In the genomic region with DNA sequence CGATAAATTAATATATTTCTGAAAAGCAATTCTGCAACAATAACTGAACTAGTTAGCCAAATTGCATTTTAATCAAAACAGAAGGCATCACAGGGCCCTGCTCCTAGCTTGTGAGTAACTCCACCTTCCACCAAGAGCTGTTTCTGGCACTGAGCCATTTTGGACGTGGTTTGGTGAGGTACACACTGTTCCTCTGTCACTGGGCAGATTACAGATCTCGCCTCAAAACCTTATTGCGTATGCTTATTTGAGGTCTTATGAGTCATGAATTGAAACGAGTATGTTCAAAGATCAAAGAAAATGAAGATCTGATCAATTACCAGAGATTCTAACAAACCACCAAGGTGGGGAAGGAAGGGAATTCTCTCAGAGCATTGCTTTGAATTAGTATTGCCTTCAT, we compare ENCODE assay signal across 19 mouse cellular contexts. TPM values are rescaled to one million over a fixed set of nuclear protein-coding genes. Genes with fewer than 3 reads are reported as not detected.
DNase-seq lines count a peak whose midpoint lies in the region; ATAC-seq lines count a peak whose summit lies in the region.
"Had no signal": no experiment of that assay in that cellular context is flagged by ENCODE, and none has a peak within 500 bp of the region (broad histone marks: within the 10 kb centered on the region; RNA-seq: fewer than 3 reads in every experiment).

No protein-coding gene starts in this region.

- ATAC-seq in megakaryocyte progenitor cell, adult 5-6 weeks (replicated peaks; ENCODE audit: poor library complexity) = peak; percentile 74
- no peak for ATAC-seq in erythroblast, adult 5-6 weeks (replicated peaks; ENCODE audit: low FRiP score, poor library complexity, severe bottlenecking)
- ATAC-seq: forebrain, embryonic 14.5 days; hindbrain, postnatal 0 days; midbrain, embryonic 13.5 days had no signal

- DNase-seq in heart, adult 11 months = peak; percentile 25
- no peak for DNase-seq in heart, postnatal 14 days
- DNase-seq in 416B (ENCODE audit: low read depth) = peak; percentile 72
- peak; percentile 76 for DNase-seq in T-cell, adult 2 months (ENCODE audit: low spot score)
- DNase-seq in heart, postnatal 25 days (ENCODE audit: low spot score) = no peak
- no peak for DNase-seq in layer of hippocampus, postnatal 10 days (ENCODE audit: low spot score in 2 of 2)
- DNase-seq: cerebellum, adult 9-11 months; gastrocnemius, postnatal 14 days; heart, adult 2 months; kidney, adult 18-20 months; kidney, postnatal 25 days; lung, adult 18-20 months; right cerebral cortex, postnatal 25 days; thymus, postnatal 36 days had no signal

- intact Hi-C loops in heart, postnatal 14 days (cut with DNase I) = no loop called here
- intact Hi-C loops in heart, postnatal 25 days (cut with DNase I) = no loop called here

RNA-seq across cellular contexts. Expression of a gene that starts 22.5 kb away (rescaled TPM):
- 1 to 10 TPM; 3.9 to 4.7 TPM for total RNA-seq in heart, postnatal 14 days (2021)
- 0.10 TPM in 1 of 2 replicates, not detected in the other for total RNA-seq in megakaryocyte progenitor cell, adult 5-6 weeks (2015)
- total RNA-seq in megakaryocyte progenitor cell, adult 5-6 weeks (2017) = 0.17 TPM in 1 of 2 replicates, not detected in the other
- 0.21 and 3.1 TPM in 2 replicates for total RNA-seq in erythroblast, adult 5-6 weeks (2015; ENCODE audit: low replicate concordance)
- 0.28 and 0.51 TPM in 2 replicates for total RNA-seq in erythroblast, adult 5-6 weeks (2017; ENCODE audit: low replicate concordance)
- total RNA-seq in heart, postnatal 25 days (2021) = 1 to 10 TPM; 2.8 to 2.9 TPM
- 10 to 100 TPM; 57.0 to 61.7 TPM for total RNA-seq in layer of hippocampus, postnatal 10 days (2021)

Comparison
In these comparisons a context has a peak if more than half of its experiments do, and no peak if none do; other contexts are left out.
1. DNase-seq: peak in heart, adult 11 months (single experiment), 416B (single experiment) and T-cell, adult 2 months (single experiment); none in heart, postnatal 14 days (0 of 2), heart, postnatal 25 days (single experiment) and layer of hippocampus, postnatal 10 days (0 of 2).
2. RNA of a gene that starts 22.5 kb away (total RNA-seq): 57.0 to 61.7 TPM in layer of hippocampus, postnatal 10 days; 3.9 to 4.7 TPM in heart, postnatal 14 days, 0.21 to 3.1 TPM in erythroblast, adult 5-6 weeks, 2.8 to 2.9 TPM in heart, postnatal 25 days and 0.10 to 0.17 TPM in megakaryocyte progenitor cell, adult 5-6 weeks; every median in the first group is over 10 times any median in the second.